In genomic region chr12:107184426-107184825, GRCm38 (mm10) we compare ENCODE assay signal across 22 mouse cellular contexts.
DNase-seq lines count a peak whose midpoint lies in the region; ATAC-seq and TF ChIP-seq lines count a peak whose summit lies in the region.
"Had no signal": no experiment of that assay in that cellular context is flagged by ENCODE, and none has a peak within 500 bp of the region (broad histone marks: within the 10 kb centered on the region; RNA-seq: fewer than 3 reads in every experiment).

No protein-coding gene starts in this region.

- no peaks in the 10 kb centered on the region for H3K27me3 ChIP-seq in forebrain, embryonic 14.5 days (replicated peaks; ENCODE audit: control insufficient read depth, insufficient read depth, low read length)
- no peaks in the 10 kb centered on the region; the same call in 1 of the 2 replicates for H3K27me3 ChIP-seq in forebrain, embryonic 11.5 days (ENCODE audit: control insufficient read depth, insufficient read depth, low read length)
- no peaks in the 10 kb centered on the region for H3K27me3 ChIP-seq in neural tube, embryonic 15.5 days (replicated peaks)
- H3K27me3 ChIP-seq: hindbrain, embryonic 15.5 days; liver, embryonic 13.5 days; midbrain, embryonic 12.5 days had no signal

- H3K4me2 ChIP-seq in forebrain, embryonic 14.5 days (ENCODE audit: low read length), result no peak overlapping the region
- H3K4me2 ChIP-seq in forebrain, embryonic 11.5 days (ENCODE audit: low read depth, low read length, severe bottlenecking), result no peak overlapping the region
- H3K4me2 ChIP-seq in neural tube, embryonic 15.5 days, result no peak overlapping the region
- H3K4me2 ChIP-seq: liver, embryonic 13.5 days; midbrain, embryonic 12.5 days had no signal

- no peaks in the 10 kb centered on the region for H3K36me3 ChIP-seq in forebrain, embryonic 14.5 days (ENCODE audit: control insufficient read depth, insufficient read depth, low read length)
- no peaks in the 10 kb centered on the region for H3K36me3 ChIP-seq in forebrain, embryonic 11.5 days (ENCODE audit: control insufficient read depth, insufficient read depth, low read length)
- H3K36me3 ChIP-seq in neural tube, embryonic 15.5 days, result no peaks in the 10 kb centered on the region
- H3K36me3 ChIP-seq: hindbrain, embryonic 15.5 days; limb, embryonic 10.5 days; liver, embryonic 13.5 days; midbrain, embryonic 12.5 days had no signal

- 20% methylated on average over 3 of the region's 3 CpGs for WGBS in forebrain, embryonic 14.5 days
- WGBS in forebrain, embryonic 11.5 days, result 59% methylated on average over 3 of the region's 3 CpGs
- 46% methylated on average over 3 of the region's 3 CpGs for WGBS in neural tube, embryonic 15.5 days

- no peak for ATAC-seq in forebrain, embryonic 14.5 days
- ATAC-seq in forebrain, embryonic 11.5 days (replicated peaks; ENCODE audit: low FRiP score), result no peak
- 0 out of 2 replicates have a peak, but pooled peaks have one; percentile 31 for ATAC-seq in neural tube, embryonic 15.5 days (ENCODE audit: low FRiP score)

- H3K9me3 ChIP-seq in forebrain, embryonic 14.5 days (replicated peaks; ENCODE audit: control insufficient read depth, low read length), result no peaks in the 10 kb centered on the region
- no peaks in the 10 kb centered on the region for H3K9me3 ChIP-seq in forebrain, embryonic 11.5 days (ENCODE audit: control insufficient read depth, low read length)
- H3K9me3 ChIP-seq in neural tube, embryonic 15.5 days (replicated peaks), result no peaks in the 10 kb centered on the region
- H3K9me3 ChIP-seq: hindbrain, embryonic 15.5 days; limb, embryonic 10.5 days; liver, embryonic 13.5 days; midbrain, embryonic 12.5 days had no signal

- peak; percentile 65 for DNase-seq in forebrain, embryonic 14.5 days (ENCODE audit: low spot score)
- DNase-seq in forebrain, embryonic 11.5 days (ENCODE audit: low spot score), result no peak
- no peak for DNase-seq in neural tube, embryonic 10.5 days (ENCODE audit: extremely low spot score, low spot score)
- peak; percentile 75 for DNase-seq in brain, embryonic 14.5 days (ENCODE audit: low read depth)
- peak; percentile 70 for DNase-seq in thymus, postnatal 14 days
- DNase-seq in yolk sac, embryonic 10.5 days (ENCODE audit: low spot score), result no peak
- no peak for DNase-seq in adrenal gland, adult (ENCODE audit: inconsistent age in 2 of 2, low spot score in 1 of 2)
- DNase-seq: adrenal gland, postnatal 10 days; cerebellum, adult 9-11 months; gastrocnemius, postnatal 14 days; heart, postnatal 14 days; kidney, adult 18-20 months; kidney, postnatal 25 days; layer of hippocampus, postnatal 36 days; liver, embryonic 13.5 days; lung, postnatal 4 days; spleen, adult 18-20 months had no signal

- H3K4me1 ChIP-seq in forebrain, embryonic 14.5 days (ENCODE audit: control insufficient read depth, insufficient read depth, low read length), result 0 out of 2 replicates have a peak, but pooled peaks cover 4% of the 10 kb centered on the region
- H3K4me1 ChIP-seq in forebrain, embryonic 11.5 days (replicated peaks; ENCODE audit: control insufficient read depth, insufficient read depth, low read length), result no peaks in the 10 kb centered on the region
- peaks cover 13% of the 10 kb centered on the region; the same call in 1 of the 2 replicates for H3K4me1 ChIP-seq in neural tube, embryonic 15.5 days
- H3K4me1 ChIP-seq: liver, embryonic 13.5 days had no signal

- H3K4me3 ChIP-seq in forebrain, embryonic 14.5 days (ENCODE audit: low read depth, low read length), result no peak overlapping the region
- no peak overlapping the region for H3K4me3 ChIP-seq in forebrain, embryonic 11.5 days (ENCODE audit: low read depth, low read length)
- no peak overlapping the region for H3K4me3 ChIP-seq in neural tube, embryonic 15.5 days (replicated peaks)
- H3K4me3 ChIP-seq: erythroblast, embryonic 14.5 days; hindbrain, embryonic 15.5 days; limb, embryonic 10.5 days; liver, embryonic 13.5 days; midbrain, embryonic 12.5 days had no signal

- H3K27ac ChIP-seq in forebrain, embryonic 14.5 days (ENCODE audit: low read depth, low read length), result no peak overlapping the region
- H3K27ac ChIP-seq in forebrain, embryonic 11.5 days (ENCODE audit: low read depth, low read length), result no peak overlapping the region
- no peak overlapping the region for H3K27ac ChIP-seq in neural tube, embryonic 15.5 days (replicated peaks)
- H3K27ac ChIP-seq: hindbrain, embryonic 15.5 days; liver, embryonic 13.5 days; midbrain, embryonic 12.5 days had no signal

- TF ChIP-seq POLR2A in brain, embryonic 14.5 days (IDR thresholded peaks at IDR 0.05; ENCODE audit: borderline replicate concordance, extremely low read depth, insufficient read depth, insufficient read length, poor library complexity, severe bottlenecking), result no peak

- no peak overlapping the region for H3K9ac ChIP-seq in forebrain, embryonic 14.5 days (ENCODE audit: low read length)
- no peak overlapping the region for H3K9ac ChIP-seq in forebrain, embryonic 11.5 days (ENCODE audit: low read length)
- no peak overlapping the region for H3K9ac ChIP-seq in neural tube, embryonic 15.5 days (replicated peaks)
- H3K9ac ChIP-seq: hindbrain, embryonic 15.5 days; liver, embryonic 13.5 days; midbrain, embryonic 12.5 days had no signal

- no peak for TF ChIP-seq CTCF in brain, embryonic 14.5 days (IDR thresholded peaks at IDR 0.05; ENCODE audit: borderline replicate concordance, extremely low read depth, insufficient read depth, insufficient read length)

Comparison
In these comparisons a context has a peak if more than half of its experiments do, and no peak if none do; other contexts are left out.
1. DNase-seq: peak in forebrain, embryonic 14.5 days (single experiment), brain, embryonic 14.5 days (single experiment) and thymus, postnatal 14 days (single experiment); none in forebrain, embryonic 11.5 days (single experiment), neural tube, embryonic 10.5 days (single experiment), yolk sac, embryonic 10.5 days (single experiment) and adrenal gland, adult (0 of 2).